Mouse (Mus musculus) midbrain, embryonic 16.5 days (tissue): ENCODE data around the gene Asb11. TPM values are rescaled to one million over a fixed set of nuclear protein-coding genes. Genes with fewer than 3 reads are reported as not detected.

Experiments
- ATAC-seq: fragments of 200-750 bp; cut with Nextera tagmentation; 2 replicates; pipeline ENCODE4 v1.8.0; 2017; ENCODE audit warnings: moderate TSS enrichment
- H3K27ac ChIP-seq: fragments of 300-500 bp; sonication (generic); 2 replicates; pipeline ENCODE4 v1.5.1; 2014; ENCODE audit warnings: mild to moderate bottlenecking, low read length, mixed read lengths
- H3K27me3 ChIP-seq: fragments of 300-500 bp; sonication (generic); 2 replicates; pipeline ENCODE4 v1.6.1; 2014; ENCODE audit warnings: low read depth, low read length, mixed read lengths; ENCODE audit not compliant: control insufficient read depth, insufficient read depth
- H3K36me3 ChIP-seq: fragments of 300-500 bp; sonication (generic); 2 replicates; pipeline ENCODE4 v1.6.1; 2014; ENCODE audit warnings: mild to moderate bottlenecking, low read length, moderate library complexity, mixed read lengths; ENCODE audit not compliant: control insufficient read depth, insufficient read depth
- H3K4me1 ChIP-seq: fragments of 300-500 bp; sonication (generic); 2 replicates; pipeline ENCODE4 v1.6.1; 2014; ENCODE audit warnings: mild to moderate bottlenecking, low read length, mixed read lengths; ENCODE audit not compliant: control insufficient read depth, insufficient read depth
- H3K4me2 ChIP-seq: fragments of 300-500 bp; sonication (generic); 2 replicates; pipeline ENCODE4 v1.6.1; 2014; ENCODE audit warnings: mild to moderate bottlenecking, low read length, mixed read lengths
- H3K4me3 ChIP-seq: fragments of 300-500 bp; sonication (generic); 2 replicates; pipeline ENCODE4 v1.5.1; 2014; ENCODE audit warnings: low read depth, mild to moderate bottlenecking, low read length, moderate library complexity, mixed read lengths
- H3K9ac ChIP-seq: fragments of 300-500 bp; sonication (generic); 2 replicates; pipeline ENCODE4 v1.6.1; 2014; ENCODE audit warnings: low read depth, low read length, mixed read lengths
- H3K9me3 ChIP-seq: fragments of 300-500 bp; sonication (generic); replicated peaks from 2 replicates; pipeline ENCODE4 v1.6.1; 2014; ENCODE audit warnings: mild to moderate bottlenecking, low read length, mixed read lengths; ENCODE audit not compliant: control insufficient read depth, poor library complexity, severe bottlenecking
- WGBS: fragments of 180-500 bp; shearing (Covaris S2); extraction: QIAGEN DNeasy Blood & Tissue Kit; methylation state at CpG from one replicate; pipeline ENCODE4 v1.1.7; 2014; 5-methylcytosine and 5-hydroxymethylcytosine counted together
- polyA plus RNA-seq: library from polyadenylated mRNA; unstranded; fragments of >200 nt; fragmentation: Nextera tagmentation; extraction: Ambion mirVana; gene quantifications from 2 replicates; pipeline ENCODE4 v1.2.1, GENCODE M21; 2015

Asb11 gene
- polyA plus RNA-seq, 1 experiment from 2014 or later, result not detected

DNA sequence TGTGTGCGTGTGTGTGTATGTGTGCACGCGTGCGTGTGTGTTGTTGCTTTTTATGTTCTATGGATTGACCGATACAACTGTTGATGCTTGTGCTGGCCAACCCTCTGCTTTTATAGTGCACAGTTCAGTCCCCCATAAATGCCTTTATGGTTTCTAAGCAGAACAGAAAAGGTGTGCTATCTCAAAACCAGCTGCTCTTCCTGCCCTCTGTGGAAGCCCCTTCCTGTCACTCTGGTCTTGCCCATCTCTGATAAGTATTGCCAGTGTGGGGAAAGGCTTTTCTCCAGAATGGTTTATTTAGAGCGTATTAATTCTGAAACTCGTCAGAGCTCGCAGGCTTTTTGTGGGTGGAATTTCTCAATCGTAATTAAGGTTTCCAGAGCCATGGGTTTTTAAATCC, 4.1 kb upstream of the Asb11 start:
- 94% methylated on average over 9 of the region's 9 CpGs for whole genome bisulfite sequencing
- H3K27ac ChIP-seq, result no peak overlapping the region
- no peaks in the 10 kb centered on the region for H3K27me3 ChIP-seq
- H3K4me1 ChIP-seq, result no peaks in the 10 kb centered on the region
- no peak overlapping the region for H3K4me2 ChIP-seq
- H3K9ac ChIP-seq, result no peak overlapping the region
- H3K4me3 ChIP-seq, result no peak overlapping the region
- H3K9me3 ChIP-seq, result no peaks in the 10 kb centered on the region
- H3K36me3 ChIP-seq, result no peaks in the 10 kb centered on the region
- ATAC-seq, result no peak

DNA sequence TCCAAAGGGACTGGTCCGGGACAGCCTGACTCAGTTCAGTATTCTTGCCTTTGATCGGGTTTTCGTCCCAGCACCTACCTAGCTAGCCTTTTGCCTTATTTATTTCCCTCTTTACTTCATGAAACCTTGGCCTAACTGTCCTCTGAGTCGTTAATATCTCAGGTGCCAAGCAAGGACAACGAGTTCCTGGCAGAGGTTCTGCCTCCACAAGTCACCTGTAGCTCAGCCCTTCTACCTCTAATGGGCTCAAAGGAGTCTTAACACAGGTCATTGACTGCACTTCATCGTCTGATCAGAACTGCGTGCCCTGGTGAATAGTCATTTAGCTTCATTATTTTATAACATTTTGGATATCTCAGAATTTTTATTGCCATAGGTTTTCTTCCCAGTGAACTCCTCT, 2.7 kb downstream of the Asb11 start:
- WGBS, result 87% methylated on average over 7 of the region's 7 CpGs
- Histone ChIP-seq H3K9ac (no peak overlapping the region), H3K27me3 (no peaks in the 10 kb centered on the region), H3K9me3 (no peaks in the 10 kb centered on the region), H3K36me3 (no peaks in the 10 kb centered on the region), H3K4me2 (no peak overlapping the region), H3K27ac (no peak overlapping the region), H3K4me3 (no peak overlapping the region), H3K4me1 (no peaks in the 10 kb centered on the region)
- ATAC-seq, result no peak

- no peak for ATAC-seq
These were observed 3.3 kb downstream of the Asb11 start for GRCm38 (mm10) chrX:164440140-164440539.

DNA sequence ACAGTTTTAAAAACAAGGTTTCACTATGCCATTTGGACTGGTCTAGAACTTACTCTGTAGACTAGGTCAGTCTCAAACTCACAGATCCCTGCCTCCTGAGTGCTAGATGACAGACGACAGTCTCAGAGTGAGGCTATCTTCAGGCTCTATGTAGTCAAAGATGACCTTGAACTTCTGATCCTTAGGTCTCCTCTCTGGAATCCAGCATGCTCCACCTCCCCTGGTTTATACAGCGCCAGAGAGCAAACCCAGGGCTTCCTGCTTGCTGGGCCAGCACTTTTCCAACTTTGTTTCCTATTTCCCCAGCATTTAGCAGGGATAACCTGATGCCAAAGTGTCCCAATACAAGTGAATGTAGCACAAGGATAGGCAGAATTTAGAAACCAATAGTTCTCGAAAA, 3.9 kb downstream of the Asb11 start:
- no peak overlapping the region for H3K9ac ChIP-seq
- no peak overlapping the region for H3K4me2 ChIP-seq
- no peaks in the 10 kb centered on the region for H3K4me1 ChIP-seq
- H3K27ac ChIP-seq, result no peak overlapping the region
- 80% methylated on average over 3 of the region's 3 CpGs for WGBS
- no peaks in the 10 kb centered on the region for H3K27me3 ChIP-seq
- no peaks in the 10 kb centered on the region for H3K36me3 ChIP-seq
- H3K9me3 ChIP-seq, result no peaks in the 10 kb centered on the region
- no peak overlapping the region for H3K4me3 ChIP-seq
- no peak for ATAC-seq

More at GRCm38 (mm10) chrX:164440140-164440539, 3.3 kb downstream of the Asb11 start:
- Histone ChIP-seq H3K36me3 (no peaks in the 10 kb centered on the region), H3K9ac (no peak overlapping the region), H3K27ac (no peak overlapping the region), H3K4me1 (no peaks in the 10 kb centered on the region), H3K27me3 (no peaks in the 10 kb centered on the region), H3K4me3 (no peak overlapping the region), H3K4me2 (no peak overlapping the region), H3K9me3 (no peaks in the 10 kb centered on the region)
- WGBS, result 64% methylated on average over 2 of the region's 2 CpGs

DNA sequence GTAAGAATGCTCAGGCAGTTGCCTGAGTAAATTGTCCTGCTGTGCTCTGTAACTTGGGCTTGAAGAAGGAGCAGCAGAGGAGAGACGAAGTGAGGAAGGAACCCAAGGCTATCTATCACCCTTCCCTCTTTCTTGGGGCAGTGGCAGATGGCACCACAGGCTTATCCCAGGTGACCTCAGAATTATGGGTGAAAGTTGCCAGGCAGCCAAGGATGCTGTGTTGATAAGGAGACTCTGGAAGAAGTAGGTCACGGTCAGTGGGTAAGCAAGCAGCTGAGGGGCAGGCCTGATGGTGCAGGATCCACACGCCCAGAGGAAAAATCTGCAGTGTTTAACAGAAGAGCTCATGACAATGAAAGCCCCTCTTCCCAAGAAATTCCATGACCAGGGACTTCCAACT, 4.5 kb downstream of the Asb11 start:
- Histone ChIP-seq H3K27ac (no peak overlapping the region), H3K4me1 (no peaks in the 10 kb centered on the region), H3K27me3 (no peaks in the 10 kb centered on the region), H3K36me3 (no peaks in the 10 kb centered on the region), H3K9me3 (no peaks in the 10 kb centered on the region), H3K9ac (no peak overlapping the region), H3K4me2 (no peak overlapping the region), H3K4me3 (no peak overlapping the region)
- 87% methylated on average over 3 of the region's 3 CpGs for WGBS
- no peak for ATAC-seq

DNA sequence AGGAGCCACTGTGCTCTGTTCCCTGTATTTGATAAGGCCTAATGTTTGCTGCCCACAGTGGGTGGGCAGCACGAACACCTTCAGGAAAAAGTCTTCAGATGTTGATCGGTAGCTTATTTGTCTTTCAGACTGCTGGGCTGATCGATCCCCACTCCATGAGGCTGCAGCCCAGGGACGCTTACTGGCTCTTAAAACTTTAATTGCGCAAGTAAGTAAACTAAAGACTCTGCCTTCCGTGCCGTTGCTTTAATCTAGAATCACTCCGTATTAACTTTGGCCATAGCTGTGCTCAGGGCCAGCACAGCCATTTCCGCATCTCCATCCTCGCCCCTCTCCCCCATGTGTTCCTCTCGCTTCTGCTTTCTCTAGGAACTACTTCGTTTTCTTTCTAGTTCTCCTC, 8.8 kb downstream of the Asb11 start:
- H3K9ac ChIP-seq, result no peak overlapping the region
- H3K4me1 ChIP-seq, result no peaks in the 10 kb centered on the region
- no peak overlapping the region for H3K4me2 ChIP-seq
- no peak overlapping the region for H3K27ac ChIP-seq
- no peak for ATAC-seq
- H3K9me3 ChIP-seq, result no peaks in the 10 kb centered on the region
- WGBS, result 89% methylated on average over 12 of the region's 12 CpGs
- H3K4me3 ChIP-seq, result no peak overlapping the region
- no peaks in the 10 kb centered on the region for H3K36me3 ChIP-seq
- no peaks in the 10 kb centered on the region for H3K27me3 ChIP-seq

GRCm38 (mm10) chrX:164446106-164446551, 9.3 kb downstream of the Asb11 start:
- H3K27me3 ChIP-seq, result no peaks in the 10 kb centered on the region
- H3K27ac ChIP-seq, result no peak overlapping the region
- H3K4me1 ChIP-seq, result no peaks in the 10 kb centered on the region
- H3K9me3 ChIP-seq, result no peaks in the 10 kb centered on the region
- 88% methylated on average over 10 of the region's 10 CpGs for WGBS
- no peak for ATAC-seq
- H3K4me2 ChIP-seq, result no peak overlapping the region
- H3K36me3 ChIP-seq, result no peaks in the 10 kb centered on the region
- no peak overlapping the region for H3K4me3 ChIP-seq
- H3K9ac ChIP-seq, result no peak overlapping the region

GRCm38 (mm10) chrX:164446835-164447681, 10.3 kb downstream of the Asb11 start:
- no peaks in the 10 kb centered on the region for H3K36me3 ChIP-seq
- no peak overlapping the region for H3K4me2 ChIP-seq
- no peak overlapping the region for H3K9ac ChIP-seq
- no peak overlapping the region for H3K27ac ChIP-seq
- H3K4me1 ChIP-seq, result no peaks in the 10 kb centered on the region
- no peaks in the 10 kb centered on the region for H3K9me3 ChIP-seq
- no peaks in the 10 kb centered on the region for H3K27me3 ChIP-seq
- H3K4me3 ChIP-seq, result no peak overlapping the region
- WGBS, result 93% methylated on average over 9 of the region's 9 CpGs
- ATAC-seq, result no peak

DNA sequence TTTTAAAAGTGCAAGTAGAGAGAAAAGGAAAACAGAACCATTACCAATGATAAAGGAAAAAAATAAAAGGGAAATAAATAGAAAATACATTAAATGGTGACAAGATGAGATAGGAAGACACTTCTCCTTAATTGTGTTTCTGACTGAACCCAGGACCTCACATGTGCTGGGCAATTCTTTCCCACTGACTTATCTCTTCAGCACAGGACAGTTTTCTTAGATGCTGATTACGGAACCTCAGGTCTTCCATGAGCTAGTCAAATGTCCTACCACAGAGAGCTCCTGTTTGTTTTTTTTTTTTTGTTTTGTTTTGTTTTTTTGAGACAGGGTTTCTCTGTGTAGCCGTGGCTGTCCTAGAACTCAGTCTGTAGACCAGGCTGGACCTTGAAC, 10.9 kb downstream of the Asb11 start:
- 75% methylated on average over 2 of the region's 2 CpGs for WGBS
- ATAC-seq, result no peak

More for the DNA sequence above, 10.9 kb downstream of the Asb11 start:
- Histone ChIP-seq H3K9ac (no peak overlapping the region), H3K36me3 (no peaks in the 10 kb centered on the region), H3K4me3 (no peak overlapping the region), H3K4me1 (no peaks in the 10 kb centered on the region), H3K27ac (no peak overlapping the region), H3K9me3 (no peaks in the 10 kb centered on the region), H3K4me2 (no peak overlapping the region), H3K27me3 (no peaks in the 10 kb centered on the region)
